Mouse (Mus musculus) spleen, postnatal 10 days (tissue): ENCODE measurements around the gene Nrxn1.

Source experiments
- DNase-seq, 2 experiments: peaks; one replicate each; pipeline ENCODE4 v3.0.0; 2021 to 2022; ENCODE audit warnings: low spot score in 2 of 2

Nrxn1 gene

DNA sequence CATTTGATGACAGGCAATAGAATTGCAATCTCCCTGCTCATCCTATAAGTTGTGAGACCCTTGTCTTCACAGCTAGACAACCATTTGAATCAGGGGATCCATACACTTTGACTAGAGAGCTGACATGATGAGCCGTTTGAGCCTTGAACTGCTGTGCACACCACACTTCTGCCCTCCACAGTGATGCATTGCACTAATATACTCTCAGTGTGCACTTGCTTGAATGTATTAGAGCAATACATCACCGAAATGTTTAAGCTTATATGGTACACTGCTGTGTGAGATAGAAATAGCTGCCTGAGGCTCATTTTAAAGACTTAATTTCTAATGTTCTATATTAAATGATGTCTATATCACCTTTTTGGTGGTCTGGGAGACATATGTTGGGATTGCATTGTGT lies 430.6 kb downstream of the Nrxn1 start:
- no peak for DNase-seq

DNA sequence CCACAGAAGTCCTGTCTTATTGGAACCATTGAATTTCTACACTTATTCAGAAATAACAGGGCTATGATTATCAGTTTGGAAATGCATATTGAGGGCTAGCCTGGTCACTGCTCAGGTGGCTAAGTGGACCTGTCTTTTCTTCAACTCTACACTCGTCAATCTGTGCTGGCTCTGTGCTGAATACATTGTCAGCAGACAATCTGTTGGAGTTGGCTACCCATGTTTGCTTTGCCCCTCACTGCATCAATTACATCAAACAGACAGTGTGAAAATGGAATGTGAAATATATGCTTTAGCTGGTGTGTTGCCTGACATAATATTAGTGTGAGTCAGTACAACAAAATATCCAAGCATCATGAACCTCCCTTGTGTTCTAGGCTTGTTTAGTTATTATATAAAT lies 438.4 kb downstream of the Nrxn1 start:
- no peak for DNase-seq

DNA sequence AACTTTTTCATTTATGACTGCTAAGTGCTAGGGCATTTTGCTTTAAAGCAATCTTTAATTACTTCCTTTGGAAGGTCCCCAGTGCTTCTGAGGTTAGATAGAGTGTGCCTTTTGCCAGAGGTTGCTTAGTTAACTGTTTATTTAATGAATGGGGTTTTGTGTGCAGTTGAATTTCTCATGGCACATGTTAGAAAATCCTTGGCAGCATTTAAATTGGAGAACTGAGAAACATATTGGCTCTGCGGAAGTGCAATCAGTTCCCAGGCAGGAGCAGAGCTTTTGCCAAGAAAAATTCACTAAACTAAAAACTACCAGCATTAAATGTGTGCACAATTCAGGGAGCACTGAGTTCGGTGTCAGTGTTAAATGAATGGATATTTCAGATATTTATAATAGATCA lies 439.5 kb downstream of the Nrxn1 start:
- no peak for DNase-seq

DNA sequence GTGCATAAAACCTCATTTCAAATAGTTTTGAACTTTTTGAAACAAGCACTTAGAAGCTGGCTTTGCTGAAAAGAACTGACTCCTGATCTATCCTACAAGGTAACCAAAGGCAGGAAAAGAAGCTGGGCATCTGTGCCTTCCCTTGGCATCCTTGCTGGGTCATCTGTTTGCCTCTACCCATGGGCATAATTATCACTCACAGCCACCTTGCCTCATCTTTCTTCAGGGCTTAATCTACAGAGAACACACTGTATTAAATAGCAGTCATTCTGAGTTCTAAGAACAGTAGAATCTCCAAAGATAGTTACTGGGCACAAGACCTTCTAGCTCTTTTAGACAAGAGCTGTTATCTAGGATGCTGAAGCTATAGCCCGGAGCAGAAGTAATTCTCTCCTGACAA lies 442.6 kb downstream of the Nrxn1 start:
- DNase-seq: no peak

DNA sequence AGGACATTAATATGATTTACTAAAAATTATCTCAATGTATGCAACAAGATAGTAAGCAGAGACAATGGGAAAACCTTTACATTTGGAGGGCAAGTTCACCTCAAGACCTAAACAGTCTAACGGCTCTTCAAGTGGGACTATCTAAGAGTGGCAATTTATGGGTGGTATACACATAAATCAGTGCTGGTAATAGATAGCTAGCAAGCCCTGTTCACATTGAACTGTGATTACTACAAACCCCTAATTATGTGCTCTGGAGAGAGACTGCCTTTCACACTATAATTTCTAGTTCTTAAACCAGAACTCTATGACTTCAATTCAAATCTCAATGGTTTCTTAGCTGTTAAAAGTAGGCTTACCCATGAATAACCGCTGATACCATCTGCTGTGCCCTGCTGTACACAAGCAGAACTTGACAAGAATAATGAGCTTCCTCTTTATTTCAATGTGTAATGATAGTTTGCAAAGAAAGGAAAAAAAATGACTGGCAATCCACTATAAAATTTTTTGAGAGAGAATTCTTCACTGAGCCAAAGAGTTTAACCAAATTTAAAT lies 453.8 kb downstream of the Nrxn1 start:
- no peak for DNase-seq

DNA sequence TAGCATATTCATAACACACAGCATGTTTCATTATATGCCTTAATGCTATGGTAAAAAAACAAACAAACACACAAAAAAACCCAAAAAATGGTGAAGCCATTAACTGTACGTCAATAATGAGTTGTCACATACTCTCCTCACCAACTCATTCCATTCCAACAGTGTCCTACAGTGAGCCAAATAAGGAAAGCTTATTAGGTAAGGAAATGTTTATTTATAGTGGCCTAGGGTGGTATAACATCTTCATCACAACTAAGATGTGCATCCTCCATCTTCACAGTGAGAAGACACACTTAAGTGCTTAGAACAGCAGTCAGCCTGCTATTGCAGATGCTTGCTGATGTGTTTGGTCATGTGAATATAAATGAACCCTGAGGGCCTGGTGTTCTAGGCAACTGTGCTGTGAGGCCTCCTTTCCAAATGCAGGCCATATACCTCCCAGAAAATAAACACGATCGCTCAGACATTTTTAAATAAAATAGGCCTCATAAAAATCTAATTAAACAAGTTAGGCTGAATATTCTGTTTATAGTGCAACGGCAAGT lies 454.6 kb downstream of the Nrxn1 start:
- DNase-seq: no peak

DNA sequence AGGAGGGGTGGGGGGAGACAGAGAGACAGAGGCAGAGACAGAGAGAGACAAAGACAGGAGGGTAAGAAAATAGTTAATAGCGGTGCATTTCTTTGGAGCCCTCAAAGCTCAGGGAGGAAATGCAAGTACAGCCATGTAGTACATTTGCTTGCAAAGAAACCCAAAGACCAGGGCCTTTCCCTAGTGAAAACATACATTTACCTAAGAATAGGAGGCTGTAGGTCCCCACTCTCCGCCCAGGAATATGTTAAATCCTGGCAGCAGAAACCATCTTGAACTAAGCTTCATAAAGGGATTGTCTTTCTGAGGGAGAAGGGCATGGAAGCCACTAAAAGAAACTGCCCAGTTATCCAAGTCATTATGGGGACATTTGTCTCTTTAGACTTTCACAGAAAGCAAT lies 461.5 kb downstream of the Nrxn1 start:
- no peak for DNase-seq

DNA sequence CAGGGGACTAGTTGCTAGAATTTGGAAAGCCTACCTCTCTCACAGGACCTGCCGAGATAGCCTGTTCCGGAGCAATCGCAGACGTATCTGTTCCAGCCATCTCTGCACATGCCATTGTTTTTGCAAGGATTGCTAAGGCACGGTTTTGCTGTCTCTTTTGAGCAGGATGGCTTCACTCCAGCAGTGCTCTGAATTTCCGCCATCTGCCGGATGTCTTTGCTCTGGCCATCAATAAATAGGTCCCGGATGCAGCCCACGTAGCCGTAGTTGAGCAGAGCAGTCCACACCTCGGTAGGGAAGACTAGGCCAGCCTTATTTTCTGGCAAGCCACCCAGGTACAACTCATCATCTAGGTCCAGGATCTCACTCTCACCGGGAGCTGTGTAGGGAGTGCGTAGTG lies 463.0 kb downstream of the Nrxn1 start:
- DNase-seq: no peak

DNA sequence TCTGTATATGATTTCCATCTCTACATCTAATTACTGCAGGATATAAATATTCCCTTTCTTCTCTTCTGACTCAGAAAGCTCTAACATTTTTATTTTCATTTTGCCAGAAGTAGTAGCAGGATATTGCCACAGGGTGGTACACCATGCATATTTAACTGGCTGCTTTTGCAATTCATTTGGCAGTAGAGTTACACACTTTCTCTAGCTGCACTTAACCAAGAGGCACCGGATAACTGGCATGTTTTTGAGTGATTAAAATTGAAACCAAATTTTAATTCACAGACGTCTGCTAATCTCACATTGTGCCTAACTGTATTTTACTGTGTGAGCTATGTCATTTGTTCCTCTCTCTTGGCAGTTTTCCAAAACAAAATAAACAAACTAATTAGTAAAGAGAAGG lies 464.4 kb downstream of the Nrxn1 start:
- DNase-seq: no peak

DNA sequence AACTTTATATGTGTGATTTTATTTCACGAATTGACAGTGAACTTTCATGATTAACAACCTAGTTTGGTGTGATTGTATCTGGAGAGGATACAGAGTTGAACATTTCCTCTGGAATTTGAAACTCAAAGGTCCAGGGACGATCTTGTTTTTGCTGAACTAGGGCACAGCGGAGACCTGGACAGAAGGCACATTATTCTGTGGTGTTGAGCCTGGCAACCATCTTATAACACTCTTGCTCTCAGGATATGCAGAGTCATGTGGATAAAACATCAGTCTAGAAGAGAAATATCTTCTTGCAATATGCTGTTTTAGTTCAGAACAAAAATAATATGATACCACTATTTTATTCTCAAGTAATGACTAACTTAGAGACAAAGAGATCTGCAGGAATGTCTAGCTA lies 464.9 kb downstream of the Nrxn1 start:
- no peak for DNase-seq

DNA sequence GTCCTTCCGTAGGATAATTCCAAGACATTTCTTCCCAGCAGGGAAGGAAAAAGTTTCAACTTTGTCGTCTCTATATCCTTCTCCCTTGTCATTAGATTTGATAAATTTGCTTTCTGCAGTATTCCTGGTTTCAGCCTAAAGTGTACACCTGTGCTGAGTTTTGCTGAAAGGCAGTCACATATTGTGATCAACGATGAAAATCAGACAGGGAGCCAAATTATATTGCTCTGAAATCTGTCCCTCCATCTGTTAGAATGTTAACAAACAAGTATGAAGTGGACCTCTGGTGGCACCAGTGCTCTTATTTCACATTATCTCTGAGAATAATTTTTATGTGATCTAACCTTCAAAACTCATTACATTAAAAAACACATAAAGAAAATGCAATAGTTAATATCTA lies 465.5 kb downstream of the Nrxn1 start:
- no peak for DNase-seq

DNA sequence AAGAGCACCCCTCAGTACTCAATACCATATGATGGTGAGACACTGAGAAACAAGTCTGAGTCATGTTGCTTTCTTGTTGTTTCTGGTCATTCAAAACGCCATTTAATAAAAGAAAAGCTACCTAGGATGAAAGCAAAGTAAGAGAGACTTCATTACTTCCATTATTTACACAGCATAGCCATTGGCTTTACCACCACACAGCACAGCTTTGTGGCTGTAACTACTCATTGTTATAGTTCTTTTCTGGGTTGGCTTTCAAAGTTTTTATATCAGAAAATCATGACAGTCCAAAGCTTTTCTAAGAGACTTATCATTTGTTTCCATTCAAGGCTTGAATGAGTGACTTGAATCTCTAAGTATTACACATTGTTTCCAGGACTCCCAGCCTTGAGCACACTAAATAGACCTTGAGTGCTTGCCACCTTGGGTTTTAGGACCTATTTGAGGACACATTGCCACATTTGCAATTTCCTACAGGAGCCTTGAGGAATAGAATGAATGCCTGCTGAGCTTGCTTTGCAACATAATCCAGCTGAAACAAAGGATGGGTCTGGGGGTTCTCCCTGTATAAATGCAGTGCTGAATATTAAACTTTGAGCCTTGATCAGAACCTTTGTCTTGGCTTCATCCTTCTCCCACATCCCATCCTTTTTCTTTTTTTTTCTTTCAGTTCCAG lies 468.1 kb downstream of the Nrxn1 start:
- no peak for DNase-seq

DNA sequence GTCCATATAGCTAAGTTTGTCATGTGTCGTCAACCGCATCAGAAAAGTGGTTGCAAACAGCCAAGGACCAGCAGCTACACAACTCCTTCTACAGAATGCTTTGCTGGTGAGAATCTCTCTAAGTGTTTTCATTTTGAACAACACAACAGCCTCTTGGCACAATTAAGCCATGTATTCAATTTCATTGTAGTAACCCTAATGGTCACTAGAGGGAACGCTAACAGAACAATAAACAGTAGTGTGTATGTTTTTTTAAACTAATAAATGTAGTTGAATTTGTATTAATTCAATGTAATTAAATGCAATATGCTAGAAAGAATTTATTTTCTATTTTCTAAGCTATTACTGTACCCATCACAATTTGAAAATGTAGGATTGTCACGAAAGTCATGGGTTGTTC lies 471.0 kb downstream of the Nrxn1 start:
- DNase-seq: no peak

DNA sequence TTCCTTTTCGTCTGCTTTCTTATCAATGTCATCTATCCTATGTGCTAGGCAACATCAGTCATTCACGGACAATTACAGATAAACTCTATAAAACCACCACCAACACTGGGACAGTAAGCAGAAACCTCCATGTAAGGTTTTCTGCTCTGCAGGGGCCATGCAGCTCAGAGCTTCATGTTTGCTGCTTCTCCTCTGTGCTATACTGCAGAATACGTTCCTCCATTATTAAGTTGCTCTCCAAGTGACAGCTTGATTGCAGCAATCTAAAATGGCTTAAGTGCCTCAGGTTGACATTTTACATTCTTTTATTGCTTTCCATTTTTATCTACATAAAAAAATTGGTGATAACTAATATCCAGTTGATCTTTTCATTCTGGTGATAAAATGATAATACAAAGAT lies 477.9 kb downstream of the Nrxn1 start:
- no peak for DNase-seq

DNA sequence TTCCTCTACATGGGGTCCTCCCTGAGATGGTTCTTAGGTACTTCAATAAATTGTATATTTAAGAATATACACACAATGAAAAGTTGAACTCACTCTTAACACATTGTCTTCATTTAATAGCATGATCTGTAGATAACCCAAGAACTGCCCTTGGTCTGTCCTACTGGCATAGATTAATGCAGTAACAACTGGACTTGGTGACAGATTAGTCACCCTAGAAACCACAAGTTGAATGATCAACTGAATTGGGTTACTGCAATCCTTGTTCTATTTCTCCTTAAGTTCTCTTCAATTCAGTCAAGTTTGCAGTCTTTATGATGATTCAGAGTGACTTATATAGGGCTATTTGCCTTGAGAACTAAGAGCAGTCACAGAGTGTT lies 485.5 kb downstream of the Nrxn1 start:
- no peak for DNase-seq

DNA sequence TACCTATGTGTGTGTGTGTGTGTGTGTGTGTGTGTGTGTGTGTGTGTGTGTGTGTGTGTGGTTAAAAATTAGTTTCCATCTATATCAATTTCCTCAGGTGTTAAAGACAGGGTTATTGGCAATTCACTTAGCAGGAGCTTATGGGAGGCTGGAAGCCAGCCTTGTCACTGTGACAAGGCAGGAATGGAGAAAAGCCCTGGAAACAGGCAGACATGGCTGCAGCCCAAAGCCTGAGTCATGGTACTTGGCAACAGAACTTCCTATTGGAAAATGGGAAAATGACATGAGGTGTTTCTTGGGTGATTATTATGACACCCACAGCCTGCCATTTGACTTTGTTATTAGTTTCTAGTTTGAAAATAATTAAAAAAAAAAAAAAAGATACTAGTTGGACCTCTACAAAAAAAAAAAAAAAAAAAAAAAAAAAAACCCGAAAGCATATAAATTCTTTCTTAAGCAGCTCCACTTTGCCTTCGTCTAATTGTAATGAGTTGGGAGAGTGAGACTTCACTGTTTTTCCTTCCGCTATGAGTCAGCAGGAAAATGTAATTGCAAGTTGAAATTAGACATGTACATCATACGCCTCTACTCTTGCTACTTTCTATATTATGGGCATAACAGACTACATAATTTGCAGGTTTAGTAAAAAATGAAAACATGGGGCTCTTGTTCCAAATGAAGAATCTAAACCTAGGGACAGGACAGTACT lies 486.0 kb downstream of the Nrxn1 start:
- DNase-seq: no peak

DNA sequence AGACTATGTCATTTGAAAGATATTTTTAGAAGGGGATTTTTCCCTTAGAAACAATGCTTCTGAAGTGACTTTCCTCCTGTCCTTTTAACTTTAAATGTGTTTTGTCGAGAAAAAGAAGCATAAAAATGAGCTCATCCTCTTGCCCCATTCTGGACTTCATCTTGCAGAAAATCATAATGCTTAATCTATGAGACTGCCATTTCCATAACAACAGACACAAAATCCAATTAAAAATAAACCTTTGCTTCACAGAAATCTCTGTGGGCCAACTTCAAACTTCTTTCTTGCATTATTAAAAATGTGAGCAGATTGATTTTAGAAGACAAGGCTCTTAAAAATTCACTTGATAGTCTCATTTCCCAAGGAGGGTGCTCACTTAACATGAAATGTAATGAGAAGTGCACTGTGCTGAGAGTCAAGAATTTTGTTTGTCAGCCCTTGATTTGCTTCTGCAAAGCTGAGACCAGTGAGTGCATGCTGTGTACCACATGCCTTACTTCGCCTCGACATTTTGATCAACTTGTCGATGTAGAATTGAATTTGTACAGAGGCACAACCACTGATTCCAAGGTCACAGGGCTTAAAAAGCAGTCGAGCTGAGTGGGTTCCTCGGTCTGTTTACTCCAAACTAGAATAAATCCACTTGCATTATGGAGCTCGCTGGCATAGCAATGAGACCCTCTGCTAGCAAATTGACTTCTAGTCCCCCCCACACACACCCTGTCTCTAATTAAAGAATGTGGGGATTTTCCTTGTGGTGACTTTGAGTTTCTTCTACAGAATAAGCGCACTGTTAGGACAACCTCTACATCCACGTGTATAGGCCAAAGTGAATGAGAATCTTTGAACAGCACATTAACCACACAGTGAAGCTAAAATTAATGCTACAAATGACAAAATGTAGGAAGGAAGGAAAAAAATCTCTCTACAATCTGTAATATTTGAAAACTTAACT lies 493.0 kb downstream of the Nrxn1 start:
- no peak for DNase-seq

DNA sequence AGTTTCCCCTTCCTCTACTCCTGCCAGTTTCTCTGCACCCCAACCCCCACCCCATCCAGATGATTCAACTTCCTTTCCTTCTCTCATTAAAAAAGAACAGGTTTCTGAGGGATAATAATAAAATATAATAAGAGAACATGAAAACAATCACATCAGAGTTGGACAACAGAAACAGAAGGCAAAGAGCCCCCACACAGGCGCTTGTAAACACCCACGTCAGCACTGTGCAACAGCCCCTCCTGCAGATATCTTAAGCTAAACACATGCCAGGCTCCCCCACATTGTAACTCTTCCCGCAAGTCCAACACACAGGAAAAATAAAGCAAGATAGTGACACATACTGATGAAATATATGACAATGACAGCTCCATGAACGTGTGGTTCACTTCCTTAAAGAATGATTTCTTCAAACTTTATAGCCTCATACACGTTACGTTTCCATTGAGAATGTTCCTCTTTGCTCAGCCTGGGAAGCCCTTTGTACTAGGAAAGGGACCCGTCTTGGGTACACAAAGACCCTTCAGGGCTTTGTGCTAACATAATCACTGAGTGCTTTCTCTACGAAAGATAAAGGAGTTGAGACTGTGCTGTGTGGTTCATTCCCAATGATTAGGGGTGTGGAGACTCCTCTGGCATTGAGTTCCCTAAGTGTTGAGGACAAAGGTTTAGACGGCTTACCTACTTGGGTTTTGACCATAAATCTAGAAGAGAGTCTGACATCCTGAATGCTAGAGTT lies 497.9 kb downstream of the Nrxn1 start:
- DNase-seq: no peak

DNA sequence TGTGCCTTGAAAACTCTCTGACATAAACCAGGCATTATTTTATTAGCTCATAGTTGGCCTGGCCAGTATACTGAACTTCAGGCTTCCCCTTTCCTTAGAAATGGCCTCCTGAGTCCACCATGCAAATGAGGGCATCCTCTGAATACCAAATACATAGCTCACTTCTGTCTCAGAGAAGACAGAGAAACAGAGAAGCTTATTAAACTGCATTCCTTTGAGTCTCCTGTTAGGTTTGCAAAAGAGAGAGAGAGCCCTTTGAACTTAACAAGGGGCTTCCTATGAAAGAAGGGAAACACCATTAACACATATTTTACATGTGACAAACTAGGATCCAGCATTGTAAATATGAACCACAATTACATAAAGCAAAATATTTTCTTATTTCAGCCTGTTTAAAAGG lies 506.0 kb downstream of the Nrxn1 start:
- no peak for DNase-seq

DNA sequence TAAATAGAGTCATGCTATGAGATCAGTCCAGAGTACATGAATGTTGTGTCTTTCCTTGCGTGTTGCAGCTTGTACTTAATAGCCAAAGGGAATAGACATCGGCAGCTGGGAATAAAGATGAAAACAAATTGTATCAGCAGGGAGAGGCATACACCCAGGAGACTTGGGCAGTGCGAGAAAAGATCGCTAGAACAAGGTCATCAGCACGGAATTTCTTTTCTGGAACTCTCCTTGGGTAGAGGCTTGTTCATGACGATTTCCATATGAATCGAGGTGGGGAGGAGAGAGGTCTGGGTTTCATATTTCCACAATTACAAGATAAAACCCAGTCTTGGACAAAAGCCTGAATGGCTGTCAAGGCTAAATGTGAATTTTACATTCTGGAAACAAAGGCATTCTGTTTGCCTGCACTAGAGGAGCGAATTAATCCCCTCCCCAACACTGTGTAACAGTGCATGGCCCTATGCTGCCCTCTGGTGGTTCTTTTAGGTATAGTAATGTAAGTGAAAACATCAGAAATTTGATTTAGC lies 508.1 kb downstream of the Nrxn1 start:
- peak in 1 of 2 experiments; percentile 17 for DNase-seq
